8 mouse cellular contexts compared by ENCODE assay signal in the genomic region with DNA sequence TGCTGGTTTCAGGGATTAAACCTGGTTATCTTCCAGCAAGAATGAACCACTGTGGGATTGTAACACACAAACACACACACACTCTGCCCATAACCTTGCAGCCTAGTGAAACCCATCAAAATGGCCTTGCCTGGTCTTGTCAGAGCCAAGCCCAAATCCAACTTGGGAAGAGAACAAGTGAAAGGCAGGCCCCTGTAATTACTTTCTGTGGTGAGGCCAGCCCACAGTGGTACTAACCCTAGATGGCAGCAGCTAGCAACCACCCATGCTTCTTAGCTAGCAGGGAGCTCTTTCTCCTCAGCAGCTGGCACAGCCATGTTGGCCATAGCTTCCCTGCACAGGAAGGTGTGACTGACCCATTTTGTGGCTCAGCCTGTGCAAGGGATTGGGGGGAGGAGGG. TPM values are rescaled to one million over a fixed set of nuclear protein-coding genes. Genes with fewer than 3 reads are reported as not detected.
DNase-seq lines count a peak whose midpoint lies in the region; ATAC-seq and TF ChIP-seq lines count a peak whose summit lies in the region.

No protein-coding gene starts in this region.

- H3K4me3 ChIP-seq in heart, embryonic 11.5 days (ENCODE audit: low read depth, low read length) = peak overlapping the region; percentile 43
- no peak overlapping the region for H3K4me3 ChIP-seq in limb, embryonic 14.5 days (replicated peaks; ENCODE audit: low read length)
- H3K4me3 ChIP-seq in stomach, embryonic 15.5 days (replicated peaks) = peak overlapping the region; percentile 72

- no peak for TF ChIP-seq POLR2A in limb, embryonic 14.5 days (IDR thresholded peaks at IDR 0.05; ENCODE audit: borderline replicate concordance, extremely low read depth, insufficient read depth, insufficient read length)

- peak overlapping the region; percentile 69 for H3K4me2 ChIP-seq in heart, embryonic 11.5 days
- H3K4me2 ChIP-seq in limb, embryonic 14.5 days (replicated peaks; ENCODE audit: low read depth, low read length, severe bottlenecking) = peak overlapping the region; percentile 89
- H3K4me2 ChIP-seq in stomach, embryonic 15.5 days = peak overlapping the region; percentile 95

- peak overlapping the region; percentile 71 for H3K9ac ChIP-seq in heart, embryonic 11.5 days (ENCODE audit: low read depth, low read length)
- no peak overlapping the region for H3K9ac ChIP-seq in limb, embryonic 14.5 days (ENCODE audit: low read depth, low read length, severe bottlenecking)
- no peak overlapping the region for H3K9ac ChIP-seq in stomach, embryonic 15.5 days

- H3K9me3 ChIP-seq in heart, embryonic 11.5 days (replicated peaks; ENCODE audit: control insufficient read depth, low read length) = no peaks in the 10 kb centered on the region
- no peaks in the 10 kb centered on the region for H3K9me3 ChIP-seq in limb, embryonic 14.5 days (ENCODE audit: control insufficient read depth, low read length)
- no peaks in the 10 kb centered on the region for H3K9me3 ChIP-seq in stomach, embryonic 15.5 days

- peak overlapping the region; percentile 85 for H3K27ac ChIP-seq in heart, embryonic 11.5 days (ENCODE audit: low read depth, low read length)
- no peak overlapping the region for H3K27ac ChIP-seq in limb, embryonic 14.5 days (replicated peaks; ENCODE audit: low read depth, low read length)
- H3K27ac ChIP-seq in stomach, embryonic 15.5 days = peak overlapping the region; percentile 99

- no peaks in the 10 kb centered on the region for H3K27me3 ChIP-seq in heart, embryonic 11.5 days (ENCODE audit: control insufficient read depth, insufficient read depth, low read length)
- no peaks in the 10 kb centered on the region for H3K27me3 ChIP-seq in limb, embryonic 14.5 days (ENCODE audit: control insufficient read depth, insufficient read depth, low read length)
- H3K27me3 ChIP-seq in stomach, embryonic 15.5 days (replicated peaks) = no peaks in the 10 kb centered on the region

- H3K36me3 ChIP-seq in heart, embryonic 11.5 days (ENCODE audit: control insufficient read depth, insufficient read depth, low read length) = peaks cover 21% of the 10 kb centered on the region
- H3K36me3 ChIP-seq in limb, embryonic 14.5 days (ENCODE audit: control insufficient read depth, insufficient read depth, low read length) = peaks cover 56% of the 10 kb centered on the region
- peaks cover 20% of the 10 kb centered on the region for H3K36me3 ChIP-seq in stomach, embryonic 15.5 days

- no peak for ATAC-seq in heart, embryonic 11.5 days (replicated peaks; ENCODE audit: insufficient number of reproducible peaks, low FRiP score, low TSS enrichment)
- no peak for ATAC-seq in limb, embryonic 14.5 days (ENCODE audit: low FRiP score, low read depth)
- no peak for ATAC-seq in stomach, embryonic 15.5 days (ENCODE audit: insufficient read depth, low FRiP score, low read depth)

- peak; percentile 28 for DNase-seq in cerebellum, adult 11 months
- DNase-seq in cerebellum, adult 8-10 months = no peak
- peak; percentile 29 for DNase-seq in right cerebral cortex, postnatal 14 days
- no peak for DNase-seq in right cerebral cortex, adult 2 months (ENCODE audit: low spot score in 2 of 2)
- DNase-seq in limb, embryonic 14.5 days (ENCODE audit: low spot score) = peak; percentile 42
- DNase-seq in lung, postnatal 4 days = no peak

- H3K4me1 ChIP-seq in heart, embryonic 11.5 days (ENCODE audit: control insufficient read depth, insufficient read depth, low read length) = peaks cover 9% of the 10 kb centered on the region
- H3K4me1 ChIP-seq in limb, embryonic 14.5 days (ENCODE audit: control insufficient read depth, insufficient read depth, low read length) = peaks cover 23% of the 10 kb centered on the region
- peaks cover 12% of the 10 kb centered on the region; the same call in 1 of the 2 replicates for H3K4me1 ChIP-seq in stomach, embryonic 15.5 days

RNA-seq across cellular contexts. Expression of gene Fbxl22, which starts 1.2 kb away (rescaled TPM):
- 61.3 and 61.8 TPM in 2 replicates for polyA plus RNA-seq in heart, embryonic 11.5 days (2014; fragmentation: Nextera tagmentation; extraction: Ambion mirVana)
- 4.7 and 7.4 TPM in 2 replicates for polyA plus RNA-seq in limb, embryonic 14.5 days (2012; rRNA removed)
- polyA plus RNA-seq in limb, embryonic 14.5 days (2014; fragmentation: Nextera tagmentation; extraction: Ambion mirVana) = 5.4 and 6.5 TPM in 2 replicates
- 19.2 and 19.9 TPM in 2 replicates for polyA plus RNA-seq in stomach, embryonic 15.5 days (2015; fragmentation: Nextera tagmentation; extraction: Ambion mirVana)

Comparison
In these comparisons a context has a peak if more than half of its experiments do, and no peak if none do; other contexts are left out.
1. DNase-seq: peak in cerebellum, adult 11 months (single experiment), right cerebral cortex, postnatal 14 days (single experiment) and limb, embryonic 14.5 days (single experiment); none in cerebellum, adult 8-10 months (single experiment), right cerebral cortex, adult 2 months (0 of 2) and lung, postnatal 4 days (0 of 2).
2. Peak in every context shown above with its lines, with median percentiles within 50 percentile points of each other: H3K4me2 ChIP-seq.